Mouse (Mus musculus) stomach, embryonic 14.5 days (tissue): ENCODE results near the gene Rmnd1. TPM values are rescaled to one million over a fixed set of nuclear protein-coding genes. Genes with fewer than 3 reads are reported as not detected.

Experiments
- ATAC-seq: fragments of 200-750 bp; cut with Nextera tagmentation; 2 replicates; pipeline ENCODE4 v1.8.0; 2017; ENCODE audit warnings: low read depth, moderate TSS enrichment; ENCODE audit not compliant: insufficient number of reproducible peaks, insufficient read depth, low FRiP score
- H3K27ac ChIP-seq: fragments of 300-500 bp; sonication (generic); 2 replicates; pipeline ENCODE4 v1.5.1; 2014; ENCODE audit warnings: mild to moderate bottlenecking, low read length, moderate library complexity, mixed read lengths
- H3K27me3 ChIP-seq: fragments of 300-500 bp; sonication (generic); 2 replicates; pipeline ENCODE4 v1.6.1; 2014; ENCODE audit warnings: low read length, control low read depth, mixed read lengths; ENCODE audit not compliant: control insufficient read depth, insufficient read depth
- H3K36me3 ChIP-seq: fragments of 300-500 bp; sonication (generic); 2 replicates; pipeline ENCODE4 v1.6.1; 2014; ENCODE audit warnings: mild to moderate bottlenecking, control low read depth, low read length, moderate library complexity, mixed read lengths; ENCODE audit not compliant: control insufficient read depth, insufficient read depth
- H3K4me1 ChIP-seq: fragments of 300-500 bp; sonication (generic); 2 replicates; pipeline ENCODE4 v1.6.1; 2014; ENCODE audit warnings: low read length, control low read depth, mixed read lengths; ENCODE audit not compliant: control insufficient read depth, insufficient read depth
- H3K4me2 ChIP-seq: fragments of 300-500 bp; sonication (generic); replicated peaks from 2 replicates; pipeline ENCODE4 v1.6.1; 2014; ENCODE audit warnings: low read depth, low read length, control low read depth
- H3K4me3 ChIP-seq: fragments of 300-500 bp; sonication (generic); 2 replicates; pipeline ENCODE4 v1.5.1; 2014; ENCODE audit warnings: low read depth, low read length, control low read depth
- H3K9ac ChIP-seq: fragments of 300-500 bp; sonication (generic); replicated peaks from 2 replicates; pipeline ENCODE4 v1.6.1; 2014; ENCODE audit warnings: low read depth, mild to moderate bottlenecking, control low read depth, low read length, moderate library complexity, mixed read lengths
- H3K9me3 ChIP-seq: fragments of 300-500 bp; sonication (generic); 2 replicates; pipeline ENCODE4 v1.6.1; 2016; ENCODE audit warnings: low read depth, low read length, control low read depth; ENCODE audit not compliant: control insufficient read depth
- WGBS: fragments of 180-500 bp; shearing (Covaris S2); extraction: QIAGEN DNeasy Blood & Tissue Kit; methylation state at CpG from one replicate; pipeline ENCODE4 v1.1.7; 2014; 5-methylcytosine and 5-hydroxymethylcytosine counted together
- polyA plus RNA-seq: library from polyadenylated mRNA; unstranded; fragments of >200 nt; fragmentation: Nextera tagmentation; extraction: Ambion mirVana; gene quantifications from 2 replicates; pipeline ENCODE4 v1.2.1, GENCODE M21; 2014

Gene Rmnd1
- 53.4 and 55.1 TPM in 2 replicates for polyA plus RNA-seq

DNA sequence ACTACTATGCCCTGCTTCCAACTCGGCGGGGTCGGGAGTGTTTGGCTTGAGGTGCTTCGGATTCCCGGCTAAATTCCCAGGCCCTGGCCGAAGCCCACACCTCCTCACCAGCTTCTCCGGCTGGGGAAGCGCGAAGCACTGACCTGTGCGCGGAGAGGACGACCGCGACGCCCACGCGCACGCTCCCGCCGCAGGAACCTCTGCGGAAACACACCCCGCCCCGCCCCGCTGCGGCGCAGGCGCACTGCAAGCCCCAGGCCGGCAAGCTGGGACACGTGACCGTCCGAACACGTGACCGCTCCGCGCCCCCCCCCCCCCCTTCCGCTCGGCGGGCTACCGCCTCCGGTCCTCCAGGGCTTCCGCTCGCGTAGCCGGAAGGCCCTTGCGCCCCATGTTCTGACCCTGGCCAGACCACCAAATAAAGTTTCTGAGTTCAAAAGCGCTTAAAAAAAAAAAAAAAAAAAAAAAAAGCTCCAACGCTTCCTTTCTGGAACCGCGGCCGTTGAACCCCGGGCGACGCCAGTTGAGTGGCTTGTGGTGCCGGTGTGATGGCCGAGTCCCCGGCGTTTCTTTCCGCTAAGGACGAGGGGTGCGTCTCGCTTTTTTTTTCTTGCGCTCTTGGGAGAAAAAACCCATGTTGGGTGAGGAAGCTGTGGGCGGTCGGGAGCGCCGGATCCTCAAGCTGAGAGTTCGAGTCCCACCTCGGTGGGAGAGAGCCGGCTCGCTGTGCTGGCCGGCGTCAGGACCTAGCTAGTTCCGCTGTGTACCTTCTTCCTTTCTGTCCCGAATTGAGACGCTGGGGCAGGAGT, at the start of gene Rmnd1, which contains the start of gene Armt1:
Rmnd1 (minus strand) TSS at position 266 of the 809 bp plus-strand sequence.
Armt1 (plus strand) TSS at position 345 of the 809 bp plus-strand sequence.
- peaks cover 12% of the 10 kb centered on the region for H3K4me1 ChIP-seq
- peak within 1 kb of the TSS; percentile 87 for H3K27ac ChIP-seq
- H3K4me3 ChIP-seq, result peak within 1 kb of the TSS; percentile 74
- H3K36me3 ChIP-seq, result no peaks in the 10 kb centered on the region; the same call in none of the 2 replicates
- WGBS, result under 1% methylated on average over 71 of the region's 75 CpGs
- no peaks in the 10 kb centered on the region for H3K27me3 ChIP-seq
- peak; percentile 95 for ATAC-seq
- peak within 1 kb of the TSS; percentile 63 for H3K9ac ChIP-seq
- H3K4me2 ChIP-seq, result peak within 1 kb of the TSS; percentile 59
- H3K9me3 ChIP-seq, result no peaks in the 10 kb centered on the region

DNA sequence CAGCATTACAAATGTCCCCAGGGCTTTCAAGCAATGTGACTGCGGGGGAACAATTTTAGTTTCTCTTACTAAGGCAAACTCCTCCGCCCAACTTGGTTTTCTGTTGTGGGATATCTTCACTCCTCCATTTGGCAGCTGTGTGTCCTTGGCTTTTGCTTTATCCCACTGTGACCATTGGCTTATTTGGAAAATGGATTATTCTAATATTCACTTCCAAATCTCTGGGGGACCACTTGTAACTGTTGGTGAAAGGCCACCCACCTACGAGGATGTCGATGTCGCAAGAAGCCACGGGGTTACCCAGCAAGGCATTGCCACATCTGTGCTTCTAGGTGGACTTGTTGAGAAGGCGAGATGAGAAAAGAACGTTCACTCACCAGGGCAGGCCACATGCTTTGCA, 49.5 kb upstream of the Rmnd1 start:
- Histone ChIP-seq H3K9ac (no peak overlapping the region), H3K9me3 (no peaks in the 10 kb centered on the region), H3K4me2 (no peak overlapping the region), H3K36me3 (no peaks in the 10 kb centered on the region), H3K4me3 (no peak overlapping the region), H3K27me3 (no peaks in the 10 kb centered on the region), H3K4me1 (no peaks in the 10 kb centered on the region), H3K27ac (no peak overlapping the region)
- WGBS, result 83% methylated on average over 8 of the region's 8 CpGs
- no peak for ATAC-seq

DNA sequence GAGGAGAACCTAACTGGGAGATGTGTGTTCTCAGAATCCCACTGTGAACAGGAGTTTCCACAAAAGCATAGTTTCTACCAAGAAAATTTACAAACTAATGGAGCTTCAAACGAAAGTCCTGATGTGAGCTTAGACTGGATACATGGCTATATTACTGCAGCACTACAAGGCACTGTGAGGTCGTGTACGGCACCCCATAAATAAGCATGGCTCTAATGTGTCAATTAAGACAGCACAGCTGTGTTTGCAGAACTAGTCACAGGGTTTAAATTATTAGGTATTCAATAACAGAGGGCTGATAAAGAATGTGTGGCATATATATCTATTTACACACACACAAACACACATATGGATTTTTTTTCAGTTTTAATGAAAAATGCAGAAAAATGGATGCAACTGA, 48.7 kb upstream of the Rmnd1 start:
- Histone ChIP-seq H3K27me3 (no peaks in the 10 kb centered on the region), H3K9me3 (no peaks in the 10 kb centered on the region), H3K4me2 (no peak overlapping the region), H3K4me3 (no peak overlapping the region), H3K9ac (no peak overlapping the region), H3K27ac (no peak overlapping the region), H3K36me3 (no peaks in the 10 kb centered on the region), H3K4me1 (no peaks in the 10 kb centered on the region)
- WGBS, result 43% methylated on average over 3 of the region's 3 CpGs
- no peak for ATAC-seq

DNA sequence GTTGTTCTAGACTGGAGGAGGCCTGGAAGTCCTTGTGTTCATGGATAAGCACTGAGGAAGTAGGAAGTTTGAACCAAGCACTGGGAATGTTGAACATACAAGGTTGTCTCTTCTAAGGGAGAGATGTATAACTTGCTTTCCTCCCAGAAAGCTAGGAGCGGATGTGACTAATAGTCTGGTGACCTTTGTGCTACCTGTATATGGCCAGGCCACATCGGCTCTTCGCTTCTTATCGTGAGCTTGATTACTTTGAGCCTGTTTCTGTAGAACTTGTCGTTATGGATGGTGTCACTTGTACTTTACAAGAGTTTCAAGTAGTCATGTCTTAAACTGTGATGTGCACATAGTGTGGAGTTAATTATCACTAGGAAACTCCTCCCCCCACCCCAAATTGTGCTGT, 44.4 kb upstream of the Rmnd1 start:
- Histone ChIP-seq H3K4me2 (no peak overlapping the region), H3K4me3 (no peak overlapping the region), H3K27me3 (no peaks in the 10 kb centered on the region), H3K36me3 (no peaks in the 10 kb centered on the region), H3K27ac (no peak overlapping the region), H3K9ac (no peak overlapping the region), H3K9me3 (no peaks in the 10 kb centered on the region), H3K4me1 (0 out of 2 replicates have a peak, but pooled peaks cover 2% of the 10 kb centered on the region)
- ATAC-seq, result no peak
- WGBS, result 84% methylated on average over 5 of the region's 5 CpGs

DNA sequence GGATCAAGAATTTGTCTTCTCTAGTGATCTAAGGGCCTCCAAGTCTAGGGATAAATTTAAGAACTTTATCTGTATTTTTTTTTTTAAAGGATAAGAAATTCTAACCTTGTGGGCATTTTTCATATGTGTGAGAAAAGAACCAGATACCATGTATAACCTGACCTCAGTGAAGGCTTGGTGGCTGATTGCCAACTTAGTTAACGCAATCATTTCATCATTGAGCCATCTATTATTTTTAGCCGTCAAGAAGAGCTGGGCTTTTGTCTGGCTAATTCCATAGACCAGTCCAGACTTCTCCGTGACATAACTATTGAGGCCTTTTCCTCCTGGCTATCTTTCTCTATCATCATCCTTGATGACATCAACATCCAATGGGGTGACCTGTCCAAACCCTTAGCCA, 43.2 kb upstream of the Rmnd1 start:
- whole genome bisulfite sequencing, result 70% methylated on average over 3 of the region's 3 CpGs
- ATAC-seq, result no peak
- H3K9ac ChIP-seq, result no peak overlapping the region
- no peak overlapping the region for H3K4me2 ChIP-seq
- H3K9me3 ChIP-seq, result no peaks in the 10 kb centered on the region
- no peaks in the 10 kb centered on the region for H3K36me3 ChIP-seq
- no peak overlapping the region for H3K4me3 ChIP-seq
- H3K27ac ChIP-seq, result no peak overlapping the region
- no peaks in the 10 kb centered on the region for H3K27me3 ChIP-seq
- H3K4me1 ChIP-seq, result 0 out of 2 replicates have a peak, but pooled peaks cover 2% of the 10 kb centered on the region

DNA sequence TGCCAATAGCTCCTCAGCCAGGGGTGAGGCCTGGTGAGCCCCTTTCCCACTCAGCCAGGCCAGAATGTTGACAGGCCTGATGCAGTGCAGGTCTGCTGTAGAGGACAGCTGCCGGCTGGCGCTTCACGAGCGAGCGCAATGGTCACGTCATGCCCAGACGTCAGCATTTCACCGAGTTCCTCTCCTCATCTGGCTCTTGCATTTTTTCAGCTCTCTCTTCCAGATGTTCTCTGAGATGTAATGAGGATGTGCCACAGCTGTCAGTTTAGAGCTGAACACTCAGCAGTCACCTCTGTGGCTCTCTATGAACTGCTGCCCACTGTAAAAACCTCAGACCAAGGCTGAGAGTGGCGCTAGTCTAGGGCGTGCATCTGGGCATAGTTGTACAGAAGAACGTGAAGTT, 41.4 kb upstream of the Rmnd1 start:
- 0 out of 2 replicates have a peak, but pooled peaks cover 2% of the 10 kb centered on the region for H3K4me1 ChIP-seq
- peak; percentile 63; the same call in 1 of the 2 replicates for ATAC-seq
- H3K4me3 ChIP-seq, result no peak overlapping the region
- H3K36me3 ChIP-seq, result no peaks in the 10 kb centered on the region
- no peak overlapping the region for H3K4me2 ChIP-seq
- WGBS, result 52% methylated on average over 11 of the region's 11 CpGs
- H3K27me3 ChIP-seq, result no peaks in the 10 kb centered on the region
- H3K9me3 ChIP-seq, result no peaks in the 10 kb centered on the region
- H3K9ac ChIP-seq, result no peak overlapping the region
- no peak overlapping the region for H3K27ac ChIP-seq

DNA sequence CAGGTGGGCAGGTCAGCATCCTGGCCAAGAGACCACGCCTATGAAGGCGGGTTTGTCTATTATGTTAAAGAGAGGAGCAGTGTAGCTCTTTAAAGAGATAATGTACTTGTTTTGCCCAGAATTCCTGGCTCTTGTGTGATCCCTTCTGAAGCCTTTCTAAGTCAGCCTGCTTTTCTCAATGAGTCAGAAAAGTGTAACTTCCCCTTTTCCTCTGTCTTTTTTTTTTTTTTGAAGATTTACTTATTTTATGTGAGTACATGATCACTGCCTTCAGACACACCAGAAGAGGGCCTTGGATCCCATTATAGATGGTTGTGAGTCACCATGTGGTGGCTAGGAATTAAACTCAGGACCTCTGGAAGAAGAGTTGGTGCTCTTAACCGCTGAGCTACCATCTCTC, 37.2 kb upstream of the Rmnd1 start:
- Histone ChIP-seq H3K4me3 (no peak overlapping the region), H3K4me2 (no peak overlapping the region), H3K27me3 (no peaks in the 10 kb centered on the region), H3K9ac (no peak overlapping the region), H3K27ac (no peak overlapping the region), H3K4me1 (0 out of 2 replicates have a peak, but pooled peaks cover 2% of the 10 kb centered on the region), H3K9me3 (no peaks in the 10 kb centered on the region), H3K36me3 (no peaks in the 10 kb centered on the region)
- no peak for ATAC-seq
- 74% methylated on average over 3 of the region's 3 CpGs for WGBS

DNA sequence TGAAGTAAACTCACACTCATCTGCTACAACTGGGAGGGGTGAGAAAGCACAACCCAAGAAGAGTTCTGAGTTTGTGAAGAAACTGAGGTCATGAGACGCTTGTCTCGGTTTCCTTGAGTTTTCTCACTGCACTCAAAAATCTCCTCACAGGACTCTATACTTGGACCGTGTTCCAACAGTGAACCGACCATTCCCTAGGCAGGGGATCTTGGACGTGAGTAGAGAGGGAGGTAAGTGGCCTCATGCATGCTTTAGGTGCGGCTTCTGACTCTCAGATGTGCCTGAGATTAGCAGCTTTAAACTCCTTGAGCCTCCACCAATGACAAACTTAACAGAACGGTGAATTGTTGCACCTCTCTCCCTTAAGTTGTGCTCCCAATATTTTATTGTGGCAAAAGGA, 33.6 kb upstream of the Rmnd1 start:
- Histone ChIP-seq H3K9ac (no peak overlapping the region), H3K4me1 (no peaks in the 10 kb centered on the region), H3K36me3 (no peaks in the 10 kb centered on the region), H3K27me3 (no peaks in the 10 kb centered on the region), H3K9me3 (no peaks in the 10 kb centered on the region), H3K27ac (no peak overlapping the region), H3K4me2 (no peak overlapping the region), H3K4me3 (no peak overlapping the region)
- WGBS, result 67% methylated on average over 7 of the region's 7 CpGs
- no peak for ATAC-seq
